Mouse (Mus musculus) C2C12 (cell line): Measurements from ENCODE around the gene H3f3a.

ENCODE experiments used
- CEBPB ChIP-seq: IDR thresholded peaks from one replicate; pipeline ENCODE4 v1.6.1; 2011; ENCODE audit warnings: low read depth, mild to moderate bottlenecking, control low read depth, moderate library complexity
- CTCF ChIP-seq: IDR thresholded peaks from one replicate; pipeline ENCODE4 v1.5.1; 2011; ENCODE audit not compliant: control insufficient read depth, insufficient read depth, insufficient read length
- MAX ChIP-seq: IDR thresholded peaks from one replicate; pipeline ENCODE4 v1.6.1; 2011; ENCODE audit warnings: mild to moderate bottlenecking, control low read depth
- MYOD1 ChIP-seq: IDR thresholded peaks from one replicate; pipeline ENCODE4 v1.6.1; 2011; ENCODE audit warnings: low read depth; ENCODE audit not compliant: control insufficient read depth, insufficient read length
- MYOG ChIP-seq: IDR thresholded peaks from one replicate; pipeline ENCODE4 v1.6.1; 2011; ENCODE audit not compliant: control insufficient read depth, insufficient read length; ENCODE audit errors: extremely low read depth
- USF1 ChIP-seq: IDR thresholded peaks from one replicate; pipeline ENCODE4 v1.6.1; 2011; ENCODE audit warnings: low read depth, mild to moderate bottlenecking, control low read depth, moderate library complexity

- TF ChIP-seq CTCF: no peak
- TF ChIP-seq MYOG: no peak
- no peak for TF ChIP-seq USF1
- no peak for TF ChIP-seq MAX
- no peak for TF ChIP-seq CEBPB
- no peak for TF ChIP-seq MYOD1
These were observed 12.9 kb upstream of the H3f3a start for GRCm38 (mm10) chr1:180826634-180827033.
